Mouse (Mus musculus) limb, embryonic 14.5 days (tissue): Measurements from ENCODE around the gene Col6a1. TPM values are rescaled to one million over a fixed set of nuclear protein-coding genes. Genes with fewer than 3 reads are reported as not detected.

ENCODE experiments used
- ATAC-seq: fragments of 200-750 bp; cut with Nextera tagmentation; 2 replicates; pipeline ENCODE4 v1.8.0; 2017; ENCODE audit warnings: low read depth, moderate number of reproducible peaks, moderate TSS enrichment; ENCODE audit not compliant: low FRiP score
- DNase-seq: peaks from one replicate; pipeline ENCODE4 v3.0.0-alpha.2; 2015; ENCODE audit warnings: low spot score
- H3K27ac ChIP-seq: fragments of 300-500 bp; sonication (generic); replicated peaks from 2 replicates; pipeline ENCODE4 v1.5.1; 2014; ENCODE audit warnings: low read depth, mild to moderate bottlenecking, low read length, moderate library complexity, mixed read lengths
- H3K27me3 ChIP-seq: fragments of 300-500 bp; sonication (generic); 2 replicates; pipeline ENCODE4 v1.6.1; 2014; ENCODE audit warnings: low read length, mixed read lengths; ENCODE audit not compliant: control insufficient read depth, insufficient read depth
- H3K36me3 ChIP-seq: fragments of 300-500 bp; sonication (generic); 2 replicates; pipeline ENCODE4 v1.6.1; 2014; ENCODE audit warnings: mild to moderate bottlenecking, low read length, moderate library complexity, mixed read lengths; ENCODE audit not compliant: control insufficient read depth, insufficient read depth
- H3K4me1 ChIP-seq: fragments of 300-500 bp; sonication (generic); 2 replicates; pipeline ENCODE4 v1.6.1; 2014; ENCODE audit warnings: antibody characterized with exemption, low read length, mixed read lengths; ENCODE audit not compliant: control insufficient read depth, insufficient read depth
- H3K4me2 ChIP-seq: fragments of 300-500 bp; sonication (generic); replicated peaks from 2 replicates; pipeline ENCODE4 v1.6.1; 2014; ENCODE audit warnings: low read depth, mild to moderate bottlenecking, low read length, moderate library complexity; ENCODE audit not compliant: severe bottlenecking
- H3K4me3 ChIP-seq: fragments of 300-500 bp; sonication (generic); replicated peaks from 2 replicates; pipeline ENCODE4 v1.5.1; 2014; ENCODE audit warnings: low read length
- H3K9ac ChIP-seq: fragments of 300-500 bp; sonication (generic); 2 replicates; pipeline ENCODE4 v1.6.1; 2014; ENCODE audit warnings: mild to moderate bottlenecking, low read depth, low read length, moderate library complexity; ENCODE audit not compliant: severe bottlenecking
- H3K9me3 ChIP-seq: fragments of 300-500 bp; sonication (generic); 2 replicates; pipeline ENCODE4 v1.6.1; 2016; ENCODE audit warnings: low read length; ENCODE audit not compliant: control insufficient read depth
- POLR2A ChIP-seq: fragments of 200-500 bp; IDR thresholded peaks from 2 replicates; pipeline ENCODE4 v1.8.0; 2012; ENCODE audit warnings: inconsistent platforms, mild to moderate bottlenecking, moderate library complexity, borderline replicate concordance; ENCODE audit not compliant: insufficient read depth, insufficient read length; ENCODE audit errors: extremely low read depth
- WGBS: fragments of 180-500 bp; shearing (Covaris S2); extraction: QIAGEN DNeasy Blood & Tissue Kit; methylation state at CpG from one replicate; pipeline ENCODE4 v1.1.7; 2014; 5-methylcytosine and 5-hydroxymethylcytosine counted together
- polyA plus RNA-seq, 2 experiments: library from polyadenylated mRNA; depleted of rRNA in 1 of 2; stranded (reverse) in 1 of 2; unstranded in 1 of 2; fragments of >200 nt; fragmentation: Nextera tagmentation in 1 of 2; extraction: Ambion mirVana in 1 of 2; gene quantifications; 2 replicates each; pipeline versions ENCODE4 v1.2.1 to v1.2.3; 2012 to 2014

Gene Col6a1
- polyA plus RNA-seq, 2 experiments = 330 to 444 TPM

GRCm38 (mm10) chr10:76671939-76672338 lies 54.0 kb downstream of the Col6a1 start:
- ATAC-seq = no peak; the same call in 1 of the 2 replicates
- no peaks in the 10 kb centered on the region for H3K36me3 ChIP-seq
- peak; percentile 42 for DNase-seq

GRCm38 (mm10) chr10:76668947-76669284 lies 57.1 kb downstream of the Col6a1 start:
- 63% methylated on average over 7 of the region's 7 CpGs for WGBS
- Histone ChIP-seq H3K36me3 (no peaks in the 10 kb centered on the region), H3K9ac (no peak overlapping the region), H3K4me2 (no peak overlapping the region), H3K4me1 (peaks cover 9% of the 10 kb centered on the region), H3K27me3 (no peaks in the 10 kb centered on the region), H3K9me3 (peaks cover 9% of the 10 kb centered on the region; the same call in 1 of the 2 replicates), H3K27ac (0 out of 2 replicates have a peak overlapping the region, but pooled peaks have one; percentile 55), H3K4me3 (no peak overlapping the region)
- DNase-seq (peak; percentile 77), ATAC-seq (peak; percentile 60; the same call in 1 of the 2 replicates)
- no peak for TF ChIP-seq POLR2A

More at GRCm38 (mm10) chr10:76671939-76672338, 54.0 kb downstream of the Col6a1 start:
- Histone ChIP-seq H3K27me3 (no peaks in the 10 kb centered on the region), H3K4me1 (peaks cover 9% of the 10 kb centered on the region), H3K4me3 (no peak overlapping the region), H3K9ac (no peak overlapping the region), H3K4me2 (no peak overlapping the region), H3K9me3 (no peaks in the 10 kb centered on the region), H3K27ac (peak overlapping the region; percentile 44; the same call in 1 of the 2 replicates)
- TF ChIP-seq POLR2A = no peak
- 34% methylated on average over 9 of the region's 9 CpGs for WGBS

- DNase-seq (no peak), ATAC-seq (no peak)
- WGBS = 83% methylated on average over 4 of the region's 4 CpGs
- TF ChIP-seq POLR2A = no peak
- Histone ChIP-seq H3K27ac (no peak overlapping the region), H3K36me3 (no peaks in the 10 kb centered on the region), H3K9me3 (peaks cover 9% of the 10 kb centered on the region; the same call in 1 of the 2 replicates), H3K4me1 (peaks cover 9% of the 10 kb centered on the region), H3K9ac (no peak overlapping the region), H3K4me2 (no peak overlapping the region), H3K27me3 (no peaks in the 10 kb centered on the region), H3K4me3 (no peak overlapping the region)
Observed at GRCm38 (mm10) chr10:76668261-76668946, 57.6 kb downstream of the Col6a1 start.

GRCm38 (mm10) chr10:76667197-76667805 lies 58.7 kb downstream of the Col6a1 start:
- DNase-seq (no peak), ATAC-seq (no peak)
- Histone ChIP-seq H3K9me3 (peaks cover 9% of the 10 kb centered on the region; the same call in 1 of the 2 replicates), H3K9ac (no peak overlapping the region), H3K27me3 (no peaks in the 10 kb centered on the region), H3K4me2 (no peak overlapping the region), H3K4me3 (no peak overlapping the region), H3K27ac (no peak overlapping the region), H3K4me1 (peaks cover 9% of the 10 kb centered on the region), H3K36me3 (no peaks in the 10 kb centered on the region)
- no peak for TF ChIP-seq POLR2A
- WGBS = 85% methylated on average over 1 of the region's 1 CpGs

GRCm38 (mm10) chr10:76665551-76665950 lies 60.4 kb downstream of the Col6a1 start:
- Histone ChIP-seq H3K9ac (no peak overlapping the region), H3K4me1 (no peaks in the 10 kb centered on the region; the same call in 1 of the 2 replicates), H3K27ac (no peak overlapping the region), H3K4me2 (no peak overlapping the region), H3K27me3 (no peaks in the 10 kb centered on the region), H3K4me3 (no peak overlapping the region), H3K36me3 (no peaks in the 10 kb centered on the region), H3K9me3 (peaks cover 9% of the 10 kb centered on the region; the same call in 1 of the 2 replicates)
- TF ChIP-seq POLR2A = no peak
- no peak for DNase-seq
- ATAC-seq = no peak
- WGBS = 91% methylated on average over 11 of the region's 11 CpGs
